Mouse (Mus musculus) cortical plate, adult 2 months (tissue): ENCODE measurements around the gene Mcm7.

Source experiments
- CTCF ChIP-seq: fragments of 200-500 bp; IDR thresholded peaks from 2 replicates; pipeline ENCODE4 v1.5.1; 2011; ENCODE audit warnings: mild to moderate bottlenecking, control low read depth, low read length; ENCODE audit not compliant: insufficient read depth; ENCODE audit errors: extremely low read depth
- POLR2A ChIP-seq: fragments of 200-500 bp; IDR thresholded peaks from 2 replicates; pipeline ENCODE4 v1.6.1; 2011; ENCODE audit warnings: mild to moderate bottlenecking, low read length, control low read depth; ENCODE audit not compliant: insufficient read depth; ENCODE audit errors: extremely low read depth

DNA sequence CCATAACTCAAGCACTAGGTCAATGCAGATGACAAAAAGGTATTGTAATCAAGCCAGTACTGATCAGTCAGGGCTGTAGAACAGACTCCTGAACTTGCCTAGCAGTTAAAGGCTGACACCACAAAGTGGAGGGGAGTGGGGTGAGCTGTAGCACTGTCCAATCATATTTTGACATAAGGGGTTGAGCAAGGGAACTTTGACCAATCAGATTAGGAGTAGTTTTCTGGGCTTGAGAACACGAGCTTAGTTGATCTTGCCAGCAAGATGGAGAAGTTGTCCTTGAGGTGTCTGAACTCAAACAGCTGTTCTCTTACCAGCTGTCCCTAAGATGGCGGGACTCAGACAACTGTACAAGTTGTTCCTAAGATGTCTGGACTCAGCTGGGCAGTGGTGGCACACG lies 995 bp upstream of the Mcm7 start:
- TF ChIP-seq POLR2A = no peak
- TF ChIP-seq CTCF = no peak
